Mouse (Mus musculus) E14TG2a.4 (cell line): ENCODE results near the gene 1700012B07Rik.

Experiments used
- CTCF ChIP-seq: conservative IDR thresholded peaks from 2 replicates; pipeline ENCODE4 v1.5.1; 2014; ENCODE audit warnings: low read length
- NANOG ChIP-seq: IDR thresholded peaks from 2 replicates; pipeline ENCODE4 v1.6.1; 2014; ENCODE audit warnings: borderline replicate concordance, low read length, mixed read lengths

- TF ChIP-seq CTCF (no peak), NANOG (no peak)
These were observed 2.5 kb upstream of the 1700012B07Rik start for GRCm38 (mm10) chr11:109830368-109830767.
